Mouse (Mus musculus) embryonic fibroblast, embryonic 13.5 days (primary cell): ENCODE data around the gene Prss41. TPM values are rescaled to one million over a fixed set of nuclear protein-coding genes. Genes with fewer than 3 reads are reported as not detected.
A peak's percentile ranks its signal among the peaks of the same experiment; 100 is the strongest.

Experiments
- H3K27ac ChIP-seq: 2 replicates; pipeline ENCODE4 v1.5.1; 2012; ENCODE audit warnings: low read length, control low read depth, inconsistent platforms; ENCODE audit not compliant: insufficient read depth
- H3K4me1 ChIP-seq: 2 replicates; pipeline ENCODE4 v1.6.1; 2011; ENCODE audit warnings: low read length; ENCODE audit not compliant: control insufficient read depth, insufficient read depth
- H3K4me3 ChIP-seq: 2 replicates; pipeline ENCODE4 v1.5.1; 2011; ENCODE audit warnings: mild to moderate bottlenecking, control low read depth, low read length; ENCODE audit not compliant: insufficient read depth
- CTCF ChIP-seq: IDR thresholded peaks from 2 replicates; pipeline ENCODE4 v1.5.1; 2011; ENCODE audit warnings: mild to moderate bottlenecking, control low read depth, low read length, moderate library complexity, borderline replicate concordance; ENCODE audit not compliant: insufficient read depth
- POLR2A ChIP-seq: IDR thresholded peaks from 2 replicates; pipeline ENCODE4 v1.6.1; 2011; ENCODE audit warnings: low read depth, mild to moderate bottlenecking, control low read depth, low read length, moderate library complexity
- polyA plus RNA-seq: library from polyadenylated mRNA; stranded (reverse); fragments of >200 nt; gene quantifications from 2 replicates; pipeline ENCODE4 v1.2.4, GENCODE M21; 2011; ENCODE audit warnings: low read depth; ENCODE audit not compliant: missing spikeins, insufficient read length

The Prss41 gene
- polyA plus RNA-seq, 1 experiment = not detected

GRCm38 (mm10) chr17:23828271-23829001 lies 15.5 kb downstream of the Prss41 start:
- H3K4me1 ChIP-seq = peaks cover 7% of the 10 kb centered on the region
- peak overlapping the region; percentile 79 for H3K27ac ChIP-seq
- TF ChIP-seq POLR2A (peak; percentile 48; the same call in 1 of the 2 replicates), CTCF (no peak)
- H3K4me3 ChIP-seq = peak overlapping the region; percentile 93

- TF ChIP-seq POLR2A (no peak), CTCF (no peak)
- Histone ChIP-seq H3K4me1 (peaks cover 7% of the 10 kb centered on the region), H3K4me3 (no peak overlapping the region), H3K27ac (no peak overlapping the region)
These were observed 18.4 kb downstream of the Prss41 start for GRCm38 (mm10) chr17:23825591-23825990.

- TF ChIP-seq POLR2A (no peak), CTCF (no peak)
- H3K27ac ChIP-seq = no peak overlapping the region
- no peak overlapping the region for H3K4me3 ChIP-seq
- H3K4me1 ChIP-seq = peaks cover 4% of the 10 kb centered on the region
These were observed 20.4 kb downstream of the Prss41 start for GRCm38 (mm10) chr17:23823614-23824013.

GRCm38 (mm10) chr17:23823018-23823417 lies 21.0 kb downstream of the Prss41 start:
- H3K27ac ChIP-seq = no peak overlapping the region
- no peak for TF ChIP-seq CTCF

GRCm38 (mm10) chr17:23822094-23822493 lies 21.9 kb downstream of the Prss41 start:
- Histone ChIP-seq H3K27ac (no peak overlapping the region), H3K4me1 (no peaks in the 10 kb centered on the region; the same call in 1 of the 2 replicates), H3K4me3 (no peak overlapping the region)
- TF ChIP-seq CTCF = no peak
- no peak for TF ChIP-seq POLR2A

More at GRCm38 (mm10) chr17:23823018-23823417, 21.0 kb downstream of the Prss41 start:
- Histone ChIP-seq H3K4me3 (no peak overlapping the region), H3K4me1 (peaks cover 4% of the 10 kb centered on the region)

GRCm38 (mm10) chr17:23820731-23821130 lies 23.2 kb downstream of the Prss41 start:
- TF ChIP-seq POLR2A = no peak
- no peak for TF ChIP-seq CTCF
- Histone ChIP-seq H3K27ac (no peak overlapping the region), H3K4me1 (no peaks in the 10 kb centered on the region; the same call in 1 of the 2 replicates), H3K4me3 (no peak overlapping the region)

- H3K4me1 ChIP-seq = no peaks in the 10 kb centered on the region
- TF ChIP-seq POLR2A (no peak), CTCF (no peak)
- no peak overlapping the region for H3K4me3 ChIP-seq
- H3K27ac ChIP-seq = no peak overlapping the region
These were observed 24.7 kb downstream of the Prss41 start for GRCm38 (mm10) chr17:23819235-23819634.

- Histone ChIP-seq H3K27ac (no peak overlapping the region), H3K4me3 (no peak overlapping the region), H3K4me1 (no peaks in the 10 kb centered on the region)
- TF ChIP-seq CTCF = no peak
- TF ChIP-seq POLR2A = no peak
These were observed 25.4 kb downstream of the Prss41 start for GRCm38 (mm10) chr17:23818579-23818978.

- Histone ChIP-seq H3K4me1 (no peaks in the 10 kb centered on the region), H3K27ac (no peak overlapping the region), H3K4me3 (no peak overlapping the region)
- TF ChIP-seq POLR2A (no peak), CTCF (no peak)
These were observed 28.3 kb downstream of the Prss41 start for GRCm38 (mm10) chr17:23815641-23816040.

GRCm38 (mm10) chr17:23807918-23808317 lies 36.1 kb downstream of the Prss41 start:
- Histone ChIP-seq H3K4me3 (no peak overlapping the region), H3K27ac (no peak overlapping the region), H3K4me1 (peaks cover 3% of the 10 kb centered on the region; the same call in 1 of the 2 replicates)
- TF ChIP-seq CTCF (no peak), POLR2A (no peak)
